Mouse (Mus musculus) adrenal gland, postnatal 4 days (tissue): ENCODE results near the gene Gm49373. TPM values are rescaled to one million over a fixed set of nuclear protein-coding genes. Genes with fewer than 3 reads are reported as not detected.

Experiments
- DNase-seq, 2 experiments: peaks; one replicate each; pipeline ENCODE4 v3.0.0; 2021 to 2022; ENCODE audit warnings: low spot score in 2 of 2, mixed read lengths in 2 of 2
- microRNA-seq: library from miRNA; unstranded; fragments of <30 nt; microRNA quantifications from one replicate; pipeline ENCODE4 v1.2.0, GENCODE M21; 2021
- total RNA-seq, 2 experiments: library from RNA; stranded (reverse); gene quantifications; 2 replicates each; pipeline ENCODE4 v1.2.3; 2021

Gm49373 gene
- total RNA-seq, 2 experiments from 2014 or later = 0.64 TPM; not detected in 1

- DNase-seq = peak; percentile 58 to 67
Observed at GRCm38 (mm10) chr9:21029291-21030054, 43.4 kb downstream of the Gm49373 start, which contains the start of gene Icam4. TSS of gene Icam4 (plus strand) at chr9:21029373.

GRCm38 (mm10) chr9:21028560-21029110 is 44.3 kb downstream of the Gm49373 start:
- DNase-seq = no peak

GRCm38 (mm10) chr9:21027774-21028290 is 45.1 kb downstream of the Gm49373 start:
- no peak for DNase-seq

- DNase-seq = no peak
Observed at GRCm38 (mm10) chr9:21026849-21027248, 46.0 kb downstream of the Gm49373 start.

GRCm38 (mm10) chr9:21025258-21025810 is 47.6 kb downstream of the Gm49373 start:
- no peak for DNase-seq

- DNase-seq = no peak
Observed at GRCm38 (mm10) chr9:21022726-21023125, 50.2 kb downstream of the Gm49373 start.

- no peak for DNase-seq
Observed at GRCm38 (mm10) chr9:21022288-21022687, 50.6 kb downstream of the Gm49373 start.

- no peak for DNase-seq
Observed at GRCm38 (mm10) chr9:21021363-21021762, 51.5 kb downstream of the Gm49373 start.

- no peak for DNase-seq
Observed at GRCm38 (mm10) chr9:21018600-21018999, 54.3 kb downstream of the Gm49373 start.

- no peak for DNase-seq
Observed at GRCm38 (mm10) chr9:21017177-21017575, 55.7 kb downstream of the Gm49373 start.

- DNase-seq = no peak
Observed at GRCm38 (mm10) chr9:21016331-21017176, 56.3 kb downstream of the Gm49373 start.

- peak in 1 of 2 experiments; percentile 46 for DNase-seq
Observed at GRCm38 (mm10) chr9:21015571-21016130, 57.2 kb downstream of the Gm49373 start, which contains the start of gene Icam1. TSS of gene Icam1 (plus strand) at chr9:21015985.

GRCm38 (mm10) chr9:21014691-21015570 is 58.0 kb downstream of the Gm49373 start:
- no peak for DNase-seq

Small RNAs within 50 kb of the gene (microRNA-seq; reads per million reads assigned to microRNA genes)
- gene Mir1900 (not detected), gene Mir7082 (1.1 reads per million)

Other genes with a start within 250 kb of the Gm49373 start
- 10 to 100 TPM; 34.4 to 43.7 TPM for gene A230050P20Rik, start 204.5 kb downstream of the Gm49373 start, total RNA-seq
- gene Angptl6, start 193.4 kb downstream of the Gm49373 start, total RNA-seq = 1 to 10 TPM; 2.7 to 3.2 TPM
- 10 to 100 TPM; 47.4 to 53.4 TPM for gene Ppan, start 184.9 kb downstream of the Gm49373 start, total RNA-seq
- 100 to 1,000 TPM; 177 TPM for gene Eif3g, start 174.5 kb downstream of the Gm49373 start, total RNA-seq
- gene Dnmt1, start 113.2 kb downstream of the Gm49373 start, total RNA-seq = 10 to 100 TPM; 71.8 to 89.6 TPM
- gene S1pr2, start 96.3 kb downstream of the Gm49373 start, total RNA-seq = 10 to 100 TPM; 12.2 to 17.0 TPM
- 10 to 100 TPM; 96.9 to 97.0 TPM for gene Mrpl4, start 70.4 kb downstream of the Gm49373 start, total RNA-seq
- gene Icam1, start 57.1 kb downstream of the Gm49373 start, total RNA-seq = 10 to 100 TPM in 1 of 2 experiments, 1 to 10 TPM in 1; 10.0 to 11.7 TPM
- gene Icam4, start 43.7 kb downstream of the Gm49373 start, total RNA-seq = 1 to 10 TPM; 3.8 to 4.5 TPM
- gene Icam5, start 41.0 kb downstream of the Gm49373 start, total RNA-seq = 1 to 10 TPM in 1 of 2 experiments, under 1 TPM in 1; 0.81 to 1.3 TPM
- gene Zglp1, start 6.0 kb downstream of the Gm49373 start, total RNA-seq = not detected
- gene Fdx1l, start 518 bp upstream of the Gm49373 start, total RNA-seq = 10 to 100 TPM; 32.9 to 37.7 TPM
- 1 to 10 TPM; 3.1 to 3.9 TPM for gene Gm38431, start 18.9 kb upstream of the Gm49373 start, total RNA-seq
- gene Raver1, start 18.9 kb upstream of the Gm49373 start, total RNA-seq = 10 to 100 TPM; 67.0 to 68.4 TPM
- gene Tyk2, start 58.1 kb upstream of the Gm49373 start, total RNA-seq = 10 to 100 TPM; 18.9 to 19.2 TPM
- 100 to 1,000 TPM; 174 to 190 TPM for gene Cdc37, start 76.9 kb upstream of the Gm49373 start, total RNA-seq
- 10 to 100 TPM in 1 of 2 experiments, 1 to 10 TPM in 1; 9.7 to 10.6 TPM for gene Pde4a, start 92.6 kb upstream of the Gm49373 start, total RNA-seq
- gene Keap1, start 166.3 kb upstream of the Gm49373 start, total RNA-seq = 10 to 100 TPM; 46.6 to 50.8 TPM
- gene S1pr5, start 175.3 kb upstream of the Gm49373 start, total RNA-seq = under 1 TPM; 0.20 to 0.28 TPM
- gene Atg4d, start 192.2 kb upstream of the Gm49373 start, total RNA-seq = 10 to 100 TPM; 33.4 to 38.7 TPM
- gene Kri1, start 214.9 kb upstream of the Gm49373 start, total RNA-seq = 10 to 100 TPM; 40.2 to 41.8 TPM
- gene Cdkn2d, start 218.3 kb upstream of the Gm49373 start, total RNA-seq = 10 to 100 TPM; 21.9 to 25.6 TPM
- 1 to 10 TPM in 1 of 2 experiments, not detected in 1; 3.4 TPM for gene Ap1m2, start 239.2 kb upstream of the Gm49373 start, total RNA-seq
- gene Slc44a2, start 247.6 kb upstream of the Gm49373 start, total RNA-seq = 10 to 100 TPM; 73.6 to 75.4 TPM